Mouse (Mus musculus) thymus, adult 2 months (tissue): ENCODE data around the gene Tpm1. TPM values are rescaled to one million over a fixed set of nuclear protein-coding genes. Genes with fewer than 3 reads are reported as not detected.

ENCODE experiments used
- DNase-seq: peaks from one replicate; pipeline ENCODE4 v3.0.0; 2021
- H3K27ac ChIP-seq: fragments of 200-500 bp; 2 replicates; pipeline ENCODE4 v1.5.1; 2012; ENCODE audit warnings: low read length, control low read depth; ENCODE audit not compliant: control insufficient read depth, insufficient read depth
- H3K27me3 ChIP-seq: fragments of 200-500 bp; 2 replicates; pipeline ENCODE4 v1.6.1; 2012; ENCODE audit warnings: mild to moderate bottlenecking, low read length, moderate library complexity, mixed read lengths; ENCODE audit not compliant: control insufficient read depth, insufficient read depth
- H3K36me3 ChIP-seq: fragments of 200-500 bp; 2 replicates; pipeline ENCODE4 v1.6.1; 2012; ENCODE audit warnings: mild to moderate bottlenecking, low read length, moderate library complexity; ENCODE audit not compliant: control insufficient read depth, insufficient read depth
- H3K4me1 ChIP-seq: fragments of 200-500 bp; replicated peaks from 2 replicates; pipeline ENCODE4 v1.6.1; 2012; ENCODE audit warnings: low read length; ENCODE audit not compliant: control insufficient read depth, insufficient read depth
- H3K4me3 ChIP-seq: fragments of 200-500 bp; 2 replicates; pipeline ENCODE4 v1.5.1; 2012; ENCODE audit warnings: mild to moderate bottlenecking, low read length, control low read depth, moderate library complexity; ENCODE audit not compliant: control insufficient read depth, insufficient read depth
- CTCF ChIP-seq: fragments of 200-500 bp; IDR thresholded peaks from 2 replicates; pipeline ENCODE4 v1.5.1; 2012; ENCODE audit warnings: mild to moderate bottlenecking, control low read depth, low read length, moderate library complexity, borderline replicate concordance; ENCODE audit not compliant: control insufficient read depth, poor library complexity, insufficient read depth; ENCODE audit errors: extremely low read depth
- POLR2A ChIP-seq: fragments of 200-500 bp; IDR thresholded peaks from 2 replicates; pipeline ENCODE4 v1.6.1; 2012; ENCODE audit warnings: mild to moderate bottlenecking, low read length, control low read depth, moderate library complexity; ENCODE audit not compliant: control insufficient read depth, poor library complexity, insufficient read depth; ENCODE audit errors: extremely low read depth
- WGBS: fragments of 180-500 bp; shearing (Covaris S2); methylation state at CpG from one replicate; pipeline ENCODE4 v1.1.7; 2018; 5-methylcytosine and 5-hydroxymethylcytosine counted together
- polyA plus RNA-seq: library from polyadenylated mRNA; depleted of rRNA; stranded (reverse); fragments of >200 nt; gene quantifications from 2 replicates; pipeline ENCODE4 v1.2.3, GENCODE M21; 2012

Tpm1 gene
- polyA plus RNA-seq, 1 experiment = 237 TPM

DNA sequence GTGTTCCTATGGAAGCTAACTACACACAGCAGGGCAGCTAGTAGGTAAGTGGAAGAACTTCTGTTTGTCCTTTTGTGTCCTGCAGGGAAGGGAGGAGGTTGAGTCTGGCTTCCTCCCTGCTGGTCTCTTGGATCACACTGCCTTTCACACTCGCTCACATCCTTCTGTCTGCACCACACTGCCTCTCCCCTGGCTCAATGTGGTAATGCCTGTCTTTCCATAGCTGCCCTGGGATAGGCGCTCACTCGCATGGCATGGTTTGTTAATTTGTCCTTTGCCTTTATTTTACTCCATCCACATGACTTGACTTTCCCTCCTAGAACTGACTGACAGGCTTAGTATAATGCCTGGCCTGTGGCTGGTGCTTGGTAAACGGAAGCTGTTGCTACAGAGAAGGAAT is 34.6 kb upstream of the Tpm1 start:
- 96% methylated on average over 4 of the region's 4 CpGs for WGBS
- TF ChIP-seq CTCF (no peak), POLR2A (no peak)

DNA sequence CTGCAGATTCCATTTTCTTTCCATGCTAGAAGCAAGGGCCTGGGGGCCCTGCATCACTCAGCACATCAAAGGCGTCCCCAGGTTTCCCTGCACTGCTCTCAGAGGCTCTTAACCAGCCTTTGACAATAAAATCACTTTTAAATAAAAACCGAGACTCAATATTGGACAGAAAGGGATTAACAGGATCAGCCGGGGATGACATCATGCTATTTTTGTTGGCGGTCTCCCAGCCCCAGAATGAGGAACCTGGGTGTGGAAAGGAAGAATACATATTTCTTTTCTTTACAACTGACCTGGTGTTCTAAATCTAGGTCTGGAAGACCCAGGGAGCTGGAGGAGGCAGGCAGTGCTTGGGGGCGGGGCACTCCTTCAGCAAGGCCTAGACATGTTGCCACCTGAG is 32.5 kb upstream of the Tpm1 start:
- no peak for DNase-seq
- WGBS = 65% methylated on average over 5 of the region's 5 CpGs
- H3K27me3 ChIP-seq = no peaks in the 10 kb centered on the region

More for the DNA sequence above, 34.6 kb upstream of the Tpm1 start:
- DNase-seq = no peak
- H3K36me3 ChIP-seq = no peaks in the 10 kb centered on the region
- no peak overlapping the region for H3K27ac ChIP-seq
- no peak overlapping the region for H3K4me3 ChIP-seq
- no peaks in the 10 kb centered on the region for H3K4me1 ChIP-seq
- H3K27me3 ChIP-seq = no peaks in the 10 kb centered on the region

DNA sequence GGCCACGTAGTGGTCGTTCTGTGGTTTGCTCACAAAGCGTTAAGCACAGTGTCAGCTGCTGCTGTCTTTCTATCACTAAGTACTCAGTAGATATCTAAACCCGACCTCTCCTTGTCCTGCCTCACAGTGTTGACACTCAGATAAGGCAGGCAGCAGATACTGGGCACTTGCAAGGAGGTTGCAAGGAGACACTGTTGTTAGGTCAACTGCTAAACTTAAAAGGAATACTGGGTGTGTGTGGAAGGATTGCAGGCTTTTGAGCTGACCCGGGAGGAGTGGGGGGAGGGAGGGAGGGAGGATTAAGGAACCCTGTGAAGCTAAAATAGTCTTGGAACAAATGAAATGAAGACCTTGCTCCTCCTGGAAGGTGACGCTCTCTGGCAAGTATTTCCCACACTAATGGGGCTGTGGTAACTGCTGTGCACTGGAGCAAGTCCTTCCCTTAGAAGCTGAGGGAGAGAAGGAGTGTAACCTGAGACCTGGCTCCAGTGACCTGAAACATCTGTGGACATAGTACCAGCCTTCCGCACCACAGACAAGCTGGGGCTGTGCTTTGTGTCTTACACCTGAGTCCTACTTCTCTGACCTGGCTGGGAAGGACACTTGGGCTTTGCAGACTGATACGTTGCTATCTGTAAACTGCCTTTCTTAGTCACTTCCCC is 28.6 kb upstream of the Tpm1 start:
- H3K4me1 ChIP-seq = no peaks in the 10 kb centered on the region
- no peak overlapping the region for H3K27ac ChIP-seq
- no peak for TF ChIP-seq CTCF
- no peak for TF ChIP-seq POLR2A
- no peak overlapping the region for H3K4me3 ChIP-seq
- no peak for DNase-seq
- 55% methylated on average over 8 of the region's 8 CpGs for WGBS
- H3K36me3 ChIP-seq = no peaks in the 10 kb centered on the region
- no peaks in the 10 kb centered on the region for H3K27me3 ChIP-seq

More for the DNA sequence above, 32.5 kb upstream of the Tpm1 start:
- Histone ChIP-seq H3K4me3 (no peak overlapping the region), H3K36me3 (no peaks in the 10 kb centered on the region), H3K27ac (no peak overlapping the region), H3K4me1 (no peaks in the 10 kb centered on the region)
- TF ChIP-seq POLR2A (no peak), CTCF (no peak)

DNA sequence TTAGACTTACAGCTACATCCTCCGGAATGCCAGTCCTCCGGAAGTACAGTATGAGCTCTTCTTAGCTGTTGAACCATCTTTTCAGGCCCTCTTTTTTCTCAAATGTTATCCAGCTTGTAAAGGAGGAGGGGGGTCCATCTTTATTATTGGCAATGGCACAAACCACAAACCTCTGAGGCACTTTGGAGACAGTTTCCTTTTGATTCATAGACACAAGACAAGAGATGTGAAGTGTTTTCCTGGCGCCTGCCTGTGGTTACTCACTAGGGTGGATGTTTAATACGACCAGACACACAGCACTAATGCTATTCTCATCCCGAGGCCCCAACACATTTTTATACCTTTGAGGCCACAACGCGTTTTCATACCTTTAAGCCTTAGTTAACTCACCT is 28.1 kb upstream of the Tpm1 start:
- no peak overlapping the region for H3K27ac ChIP-seq
- H3K4me1 ChIP-seq = no peaks in the 10 kb centered on the region
- TF ChIP-seq POLR2A = no peak
- no peak for TF ChIP-seq CTCF
- no peak for DNase-seq
- H3K36me3 ChIP-seq = no peaks in the 10 kb centered on the region
- no peak overlapping the region for H3K4me3 ChIP-seq
- H3K27me3 ChIP-seq = no peaks in the 10 kb centered on the region
- 37% methylated on average over 7 of the region's 7 CpGs for WGBS

DNA sequence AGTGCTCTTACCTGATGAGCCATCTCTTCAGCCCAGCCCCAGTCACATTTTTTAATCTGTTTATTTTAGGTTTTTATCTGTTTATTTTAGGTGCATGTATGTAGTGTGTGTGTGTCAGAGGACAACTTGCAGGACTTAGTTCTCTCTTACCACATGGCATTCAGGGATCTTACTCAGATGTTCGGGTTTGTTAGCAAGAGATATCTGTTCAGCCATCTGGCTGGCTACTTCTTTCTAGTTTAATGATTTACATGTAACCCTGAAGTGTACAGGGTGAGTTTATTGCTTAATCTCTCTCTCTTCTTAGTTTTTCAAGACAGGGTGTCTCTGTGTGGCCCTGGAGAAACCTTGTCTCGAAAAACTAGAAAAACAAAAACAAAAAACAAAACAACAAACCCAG is 23.0 kb upstream of the Tpm1 start:
- TF ChIP-seq POLR2A (no peak), CTCF (no peak)
- no peaks in the 10 kb centered on the region for H3K4me1 ChIP-seq
- no peak for DNase-seq
- no peaks in the 10 kb centered on the region for H3K36me3 ChIP-seq
- H3K27ac ChIP-seq = no peak overlapping the region
- H3K27me3 ChIP-seq = no peaks in the 10 kb centered on the region
- H3K4me3 ChIP-seq = no peak overlapping the region
- WGBS = 58% methylated on average over 2 of the region's 2 CpGs

DNA sequence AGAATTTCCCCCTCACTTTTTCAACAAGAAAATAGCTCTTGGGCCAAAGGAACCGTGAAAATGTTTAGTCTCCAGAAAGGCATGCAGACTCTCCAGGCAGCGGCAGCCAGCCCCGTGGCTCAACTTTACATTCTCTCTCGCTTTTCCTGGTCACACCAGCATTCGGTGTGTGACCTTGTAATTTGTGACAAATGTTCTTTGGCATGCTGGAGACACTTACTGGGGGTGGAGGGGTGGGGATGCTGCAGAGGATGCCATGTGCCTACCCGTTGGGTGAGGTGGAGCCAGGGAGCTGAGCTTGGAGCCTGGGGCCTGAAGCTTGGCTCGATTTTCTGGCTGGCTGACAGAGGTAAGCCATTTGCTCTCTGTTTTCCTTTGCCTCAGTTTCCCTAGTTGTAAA is 22.4 kb upstream of the Tpm1 start:
- DNase-seq = no peak
- 87% methylated on average over 7 of the region's 7 CpGs for WGBS

DNA sequence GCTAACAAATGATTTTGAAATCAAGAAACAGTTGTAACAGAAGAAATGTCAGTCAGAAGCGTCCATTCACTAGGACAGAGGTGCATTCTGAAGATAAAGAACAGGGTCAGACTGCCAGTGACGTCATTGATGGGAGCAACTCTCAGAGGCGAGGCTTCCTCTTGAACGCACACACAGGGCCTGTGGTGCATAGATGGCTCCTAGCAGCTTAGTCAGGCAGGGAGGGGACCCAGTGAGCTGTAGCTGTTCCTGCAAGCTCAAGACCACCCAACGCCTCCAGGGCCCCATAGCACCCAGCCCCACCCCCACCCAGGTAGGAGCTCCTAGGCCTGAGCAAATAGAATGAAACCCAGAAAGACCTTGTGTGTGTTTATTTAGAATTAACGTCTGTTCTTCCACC is 21.9 kb upstream of the Tpm1 start:
- Histone ChIP-seq H3K4me1 (no peaks in the 10 kb centered on the region), H3K36me3 (no peaks in the 10 kb centered on the region), H3K27ac (no peak overlapping the region), H3K27me3 (no peaks in the 10 kb centered on the region), H3K4me3 (no peak overlapping the region)
- TF ChIP-seq POLR2A (no peak), CTCF (no peak)
- 89% methylated on average over 6 of the region's 6 CpGs for WGBS
- DNase-seq = no peak

More for the DNA sequence above, 22.4 kb upstream of the Tpm1 start:
- TF ChIP-seq CTCF = no peak
- no peak for TF ChIP-seq POLR2A
- Histone ChIP-seq H3K4me3 (no peak overlapping the region), H3K4me1 (no peaks in the 10 kb centered on the region), H3K27me3 (no peaks in the 10 kb centered on the region), H3K36me3 (no peaks in the 10 kb centered on the region), H3K27ac (no peak overlapping the region)
